Mouse (Mus musculus): ENCODE data around the gene Washc3.
A peak's percentile ranks its signal among the peaks of the same experiment; 100 is the strongest.

Washc3 gene

GRCm38 (mm10) chr10:88260309-88260708, 59.4 kb downstream of the Washc3 start:
- peak; percentile 48 for DNase-seq

GRCm38 (mm10) chr10:88261186-88261585, 60.3 kb downstream of the Washc3 start:
- no peak for DNase-seq

- DNase-seq = no peak
Measured at GRCm38 (mm10) chr10:88263383-88263782, 62.5 kb downstream of the Washc3 start.

- DNase-seq = no peak
Measured at GRCm38 (mm10) chr10:88274045-88274444, 73.2 kb downstream of the Washc3 start.

GRCm38 (mm10) chr10:88281699-88282098, 80.8 kb downstream of the Washc3 start:
- DNase-seq = no peak

- no peak for DNase-seq
Measured at GRCm38 (mm10) chr10:88284343-88284990, 83.6 kb downstream of the Washc3 start.

GRCm38 (mm10) chr10:88287261-88287660, 86.4 kb downstream of the Washc3 start:
- no peak for DNase-seq

GRCm38 (mm10) chr10:88288061-88288460, 87.2 kb downstream of the Washc3 start:
- no peak for DNase-seq

- no peak for DNase-seq
Measured at GRCm38 (mm10) chr10:88295091-88295490, 94.2 kb downstream of the Washc3 start.

Data from kidney, postnatal 10 days (tissue).